Mouse (Mus musculus) hindbrain, embryonic 11.5 days (tissue): Measurements from ENCODE around the gene N4bp3. TPM values are rescaled to one million over a fixed set of nuclear protein-coding genes. Genes with fewer than 3 reads are reported as not detected.
"Not testable (repeated sequence)": the region's sequence is repeated elsewhere in the genome, so short reads cannot be mapped to it uniquely, and the experiment has no call there.

Experiments used
- ATAC-seq: fragments of 200-750 bp; cut with Nextera tagmentation; 2 replicates; pipeline ENCODE4 v1.8.0; 2017; ENCODE audit warnings: mild to moderate bottlenecking, moderate TSS enrichment, moderate library complexity; ENCODE audit not compliant: low FRiP score
- DNase-seq: peaks from one replicate; pipeline ENCODE4 v3.0.0-alpha.2; 2015; ENCODE audit warnings: low spot score
- H3K27ac ChIP-seq: fragments of 300-500 bp; sonication (generic); 2 replicates; pipeline ENCODE4 v1.5.1; 2014; ENCODE audit warnings: mild to moderate bottlenecking, low read depth, low read length
- H3K27me3 ChIP-seq: fragments of 300-500 bp; sonication (generic); 2 replicates; pipeline ENCODE4 v1.6.1; 2014; ENCODE audit warnings: mild to moderate bottlenecking, low read length, moderate library complexity, mixed read lengths; ENCODE audit not compliant: control insufficient read depth, insufficient read depth
- H3K36me3 ChIP-seq: fragments of 300-500 bp; sonication (generic); 2 replicates; pipeline ENCODE4 v1.6.1; 2014; ENCODE audit warnings: mild to moderate bottlenecking, low read length, moderate library complexity, mixed read lengths; ENCODE audit not compliant: control insufficient read depth, insufficient read depth
- H3K4me1 ChIP-seq: fragments of 300-500 bp; sonication (generic); replicated peaks from 2 replicates; pipeline ENCODE4 v1.6.1; 2014; ENCODE audit warnings: low read length, mixed read lengths; ENCODE audit not compliant: control insufficient read depth, insufficient read depth
- H3K4me2 ChIP-seq: fragments of 300-500 bp; sonication (generic); replicated peaks from 2 replicates; pipeline ENCODE4 v1.6.1; 2014; ENCODE audit warnings: mild to moderate bottlenecking, low read depth, low read length
- H3K4me3 ChIP-seq: fragments of 300-500 bp; sonication (generic); 2 replicates; pipeline ENCODE4 v1.5.1; 2014; ENCODE audit warnings: low read depth, low read length
- H3K9ac ChIP-seq: fragments of 300-500 bp; sonication (generic); 2 replicates; pipeline ENCODE4 v1.6.1; 2014; ENCODE audit warnings: low read depth, low read length
- H3K9me3 ChIP-seq: fragments of 300-500 bp; sonication (generic); 2 replicates; pipeline ENCODE4 v1.6.1; 2016; ENCODE audit warnings: low read length; ENCODE audit not compliant: control insufficient read depth
- WGBS: fragments of 180-500 bp; shearing (Covaris S2); extraction: QIAGEN DNeasy Blood & Tissue Kit; methylation state at CpG from one replicate; pipeline ENCODE4 v1.1.7; 2014; 5-methylcytosine and 5-hydroxymethylcytosine counted together
- polyA plus RNA-seq: library from polyadenylated mRNA; unstranded; fragments of >200 nt; fragmentation: Nextera tagmentation; extraction: Ambion mirVana; gene quantifications from 2 replicates; pipeline ENCODE4 v1.2.1, GENCODE M21; 2014

The N4bp3 gene
- polyA plus RNA-seq, result 6.6 and 6.9 TPM in 2 replicates

- peak within 1 kb of the TSS; percentile 95 for H3K4me2 ChIP-seq
- WGBS, result 1% methylated on average over 62 of the region's 70 CpGs
Measured at GRCm38 (mm10) chr11:51650691-51651515, at the start of gene N4bp3, which contains the start of gene D930048N14Rik. N4bp3 (minus strand) TSS chr11:51650842. D930048N14Rik (plus strand) TSS chr11:51650954.

GRCm38 (mm10) chr11:51694984-51695383 is 44.3 kb upstream of the N4bp3 start:
- Histone ChIP-seq H3K4me2 (no peak overlapping the region), H3K4me1 (no peaks in the 10 kb centered on the region), H3K9ac (no peak overlapping the region), H3K27ac (no peak overlapping the region), H3K27me3 (no peaks in the 10 kb centered on the region), H3K4me3 (no peak overlapping the region), H3K9me3 (no peaks in the 10 kb centered on the region), H3K36me3 (peaks cover 6% of the 10 kb centered on the region)
- WGBS, result 96% methylated on average over 3 of the region's 3 CpGs
- DNase-seq (no peak), ATAC-seq (no peak)

More at GRCm38 (mm10) chr11:51650691-51651515, at the start of gene N4bp3, which contains the start of gene D930048N14Rik:
- DNase-seq (peak; percentile 76), ATAC-seq (peak; percentile 67; the same call in 1 of the 2 replicates)
- peak within 1 kb of the TSS; percentile 57 for H3K4me3 ChIP-seq
- H3K9ac ChIP-seq, result peak within 1 kb of the TSS; percentile 67
- H3K27ac ChIP-seq, result no peak within 1 kb of the TSS
- peaks cover 13% of the 10 kb centered on the region for H3K27me3 ChIP-seq
- peaks cover 19% of the 10 kb centered on the region for H3K4me1 ChIP-seq
- no peaks in the 10 kb centered on the region for H3K9me3 ChIP-seq
- H3K36me3 ChIP-seq, result no peaks in the 10 kb centered on the region

- H3K4me1 ChIP-seq, H3K9ac ChIP-seq, ATAC-seq, H3K27ac ChIP-seq, H3K36me3 ChIP-seq, H3K4me2 ChIP-seq, H3K27me3 ChIP-seq, H3K4me3 ChIP-seq, H3K9me3 ChIP-seq, DNase-seq: not testable (repeated sequence)
- 94% methylated on average over 1 of the region's 3 CpGs for WGBS
Measured at GRCm38 (mm10) chr11:51690597-51690996, 40.0 kb upstream of the N4bp3 start.

- 22% methylated on average over 6 of the region's 6 CpGs for WGBS
- H3K27ac ChIP-seq, result peak overlapping the region; percentile 94
- H3K4me3 ChIP-seq, result peak overlapping the region; percentile 57
- no peaks in the 10 kb centered on the region for H3K36me3 ChIP-seq
- H3K9me3 ChIP-seq, result no peaks in the 10 kb centered on the region
- peak overlapping the region; percentile 40 for H3K4me2 ChIP-seq
- 0 out of 2 replicates have a peak, but pooled peaks cover 2% of the 10 kb centered on the region for H3K4me1 ChIP-seq
- ATAC-seq (no peak), DNase-seq (peak; percentile 54)
- no peaks in the 10 kb centered on the region for H3K27me3 ChIP-seq
- peak overlapping the region; percentile 62 for H3K9ac ChIP-seq
Measured at GRCm38 (mm10) chr11:51689343-51689742, 38.7 kb upstream of the N4bp3 start.

GRCm38 (mm10) chr11:51688330-51689328 is 38.0 kb upstream of the N4bp3 start, which contains the start of gene 0610009B22Rik:
0610009B22Rik (minus strand) TSS chr11:51688874.
- Histone ChIP-seq H3K27ac (peak within 1 kb of the TSS; percentile 94), H3K9me3 (no peaks in the 10 kb centered on the region), H3K4me3 (peak within 1 kb of the TSS; percentile 57), H3K36me3 (no peaks in the 10 kb centered on the region), H3K9ac (peak within 1 kb of the TSS; percentile 72), H3K4me1 (0 out of 2 replicates have a peak, but pooled peaks cover 2% of the 10 kb centered on the region), H3K27me3 (no peaks in the 10 kb centered on the region), H3K4me2 (peak within 1 kb of the TSS; percentile 58)
- ATAC-seq (peak; percentile 99), DNase-seq (peak; percentile 100)
- WGBS, result under 1% methylated on average over 60 of the region's 60 CpGs

GRCm38 (mm10) chr11:51681976-51682374 is 31.3 kb upstream of the N4bp3 start:
- 48% methylated on average over 8 of the region's 8 CpGs for WGBS
- no peak overlapping the region for H3K27ac ChIP-seq
- no peaks in the 10 kb centered on the region for H3K27me3 ChIP-seq
- H3K4me1 ChIP-seq, result no peaks in the 10 kb centered on the region
- DNase-seq, result no peak
- H3K4me2 ChIP-seq, result no peak overlapping the region
- H3K9me3 ChIP-seq, result no peaks in the 10 kb centered on the region
- no peaks in the 10 kb centered on the region for H3K36me3 ChIP-seq
- no peak overlapping the region for H3K9ac ChIP-seq
- no peak overlapping the region for H3K4me3 ChIP-seq
- ATAC-seq, result no peak

- Histone ChIP-seq H3K9me3 (no peaks in the 10 kb centered on the region), H3K9ac (no peak overlapping the region), H3K27me3 (no peaks in the 10 kb centered on the region), H3K27ac (no peak overlapping the region), H3K36me3 (no peaks in the 10 kb centered on the region), H3K4me1 (no peaks in the 10 kb centered on the region), H3K4me3 (no peak overlapping the region), H3K4me2 (no peak overlapping the region)
- DNase-seq (peak; percentile 89), ATAC-seq (no peak)
- 33% methylated on average over 13 of the region's 13 CpGs for WGBS
Measured at GRCm38 (mm10) chr11:51681324-51681975, 30.8 kb upstream of the N4bp3 start.

- Histone ChIP-seq H3K4me1 (no peaks in the 10 kb centered on the region), H3K9ac (no peak overlapping the region), H3K9me3 (no peaks in the 10 kb centered on the region), H3K36me3 (no peaks in the 10 kb centered on the region), H3K27ac (no peak overlapping the region), H3K27me3 (no peaks in the 10 kb centered on the region), H3K4me3 (no peak overlapping the region), H3K4me2 (no peak overlapping the region)
- DNase-seq (no peak), ATAC-seq (no peak)
- 70% methylated on average over 3 of the region's 3 CpGs for WGBS
Measured at GRCm38 (mm10) chr11:51679466-51679865, 28.8 kb upstream of the N4bp3 start.
